Mouse (Mus musculus) liver, embryonic 11.5 days (tissue): ENCODE results near the gene Lat2. TPM values are rescaled to one million over a fixed set of nuclear protein-coding genes. Genes with fewer than 3 reads are reported as not detected.

ENCODE experiments used
- ATAC-seq: fragments of 200-750 bp; cut with Nextera tagmentation; replicated peaks from 2 replicates; pipeline ENCODE4 v1.8.0; 2017; ENCODE audit warnings: moderate number of reproducible peaks, mild to moderate bottlenecking, moderate TSS enrichment, moderate library complexity; ENCODE audit not compliant: low FRiP score
- DNase-seq: peaks from one replicate; pipeline ENCODE4 v3.0.0-alpha.2; 2017; ENCODE audit warnings: low spot score
- H3K27ac ChIP-seq: fragments of 300-500 bp; sonication (generic); 2 replicates; pipeline ENCODE4 v1.5.1; 2014; ENCODE audit warnings: mild to moderate bottlenecking, low read depth, low read length, control low read depth
- H3K27me3 ChIP-seq: fragments of 300-500 bp; sonication (generic); replicated peaks from 2 replicates; pipeline ENCODE4 v1.6.1; 2014; ENCODE audit warnings: low read length, mixed read lengths; ENCODE audit not compliant: control insufficient read depth, insufficient read depth
- H3K36me3 ChIP-seq: fragments of 300-500 bp; sonication (generic); 2 replicates; pipeline ENCODE4 v1.6.1; 2014; ENCODE audit warnings: mild to moderate bottlenecking, low read length, moderate library complexity, mixed read lengths; ENCODE audit not compliant: control insufficient read depth, insufficient read depth
- H3K4me1 ChIP-seq: fragments of 300-500 bp; sonication (generic); replicated peaks from 2 replicates; pipeline ENCODE4 v1.6.1; 2014; ENCODE audit warnings: low read length, mixed read lengths; ENCODE audit not compliant: control insufficient read depth, insufficient read depth
- H3K4me2 ChIP-seq: fragments of 300-500 bp; sonication (generic); 2 replicates; pipeline ENCODE4 v1.6.1; 2014; ENCODE audit warnings: mild to moderate bottlenecking, control low read depth, moderate library complexity
- H3K4me3 ChIP-seq: fragments of 300-500 bp; sonication (generic); 2 replicates; pipeline ENCODE4 v1.5.1; 2014; ENCODE audit warnings: low read depth, low read length, control low read depth
- H3K9ac ChIP-seq: fragments of 300-500 bp; sonication (generic); 2 replicates; pipeline ENCODE4 v1.6.1; 2014; ENCODE audit warnings: low read depth, low read length, control low read depth
- H3K9me3 ChIP-seq: fragments of 300-500 bp; sonication (generic); 2 replicates; pipeline ENCODE4 v1.6.1; 2016; ENCODE audit warnings: low read length, inconsistent platforms, mixed read lengths; ENCODE audit not compliant: control insufficient read depth
- WGBS: fragments of 180-500 bp; shearing (Covaris S2); extraction: QIAGEN DNeasy Blood & Tissue Kit; methylation state at CpG from one replicate; pipeline ENCODE4 v1.1.7; 2014; 5-methylcytosine and 5-hydroxymethylcytosine counted together
- polyA plus RNA-seq: library from polyadenylated mRNA; unstranded; fragments of >200 nt; fragmentation: Nextera tagmentation; extraction: Ambion mirVana; gene quantifications from 2 replicates; pipeline ENCODE4 v1.2.1, GENCODE M21; 2014

The Lat2 gene
- polyA plus RNA-seq, 1 experiment from 2014 or later, result 2.1 TPM

DNA sequence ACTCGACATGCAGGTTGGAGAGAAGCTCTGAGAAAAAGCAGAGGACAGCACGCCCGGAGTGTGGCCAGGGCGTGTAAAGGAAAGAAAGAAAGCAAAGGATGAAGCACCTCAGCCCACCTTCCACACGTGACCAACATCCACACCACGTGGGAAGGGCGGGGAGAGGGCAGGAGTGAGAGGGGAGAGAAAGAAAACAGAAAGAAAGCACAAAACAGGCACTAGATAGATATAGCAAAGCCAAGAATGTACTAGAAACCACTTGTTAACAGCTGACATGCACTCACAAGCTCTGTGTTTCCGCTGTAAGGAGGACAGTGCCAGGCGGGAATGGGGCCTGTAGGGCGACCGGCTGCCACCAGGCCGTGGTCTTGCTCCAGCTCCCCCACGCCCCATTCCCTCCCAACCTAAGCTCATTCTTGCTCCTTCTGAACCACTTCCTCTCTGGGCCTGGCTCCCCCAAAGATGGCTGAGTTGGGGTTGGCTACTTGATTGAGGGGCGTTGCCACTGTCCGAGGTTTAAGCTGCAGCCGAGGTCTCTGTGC lies 6.3 kb upstream of the Lat2 start:
- Histone ChIP-seq H3K4me1 (no peaks in the 10 kb centered on the region), H3K27ac (no peak overlapping the region), H3K9me3 (no peaks in the 10 kb centered on the region), H3K4me3 (no peak overlapping the region), H3K27me3 (no peaks in the 10 kb centered on the region), H3K9ac (no peak overlapping the region), H3K4me2 (no peak overlapping the region), H3K36me3 (peaks cover 67% of the 10 kb centered on the region)
- no peak for DNase-seq
- WGBS, result 86% methylated on average over 16 of the region's 16 CpGs
- ATAC-seq, result no peak

DNA sequence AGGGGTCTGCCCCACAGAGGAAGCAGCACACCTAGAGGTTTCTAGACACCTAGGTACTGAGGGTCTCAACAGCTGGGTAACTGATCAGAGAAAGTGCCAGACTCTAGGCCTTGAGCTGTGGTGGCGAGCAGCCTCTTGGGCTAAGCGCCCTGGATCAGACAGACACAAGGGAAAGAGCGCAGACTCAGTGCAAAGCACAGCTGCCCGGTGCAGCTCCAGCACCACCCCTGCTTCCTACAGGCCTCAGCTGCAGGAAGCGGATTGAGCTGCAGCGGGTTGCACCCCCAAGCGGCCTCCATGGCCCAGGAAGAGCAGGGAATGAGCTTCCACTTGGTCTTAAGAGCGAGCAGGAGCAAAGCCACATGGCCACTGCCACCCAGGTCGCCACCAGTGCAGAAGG lies 5.6 kb upstream of the Lat2 start:
- no peak overlapping the region for H3K9ac ChIP-seq
- H3K27me3 ChIP-seq, result no peaks in the 10 kb centered on the region
- H3K4me2 ChIP-seq, result no peak overlapping the region
- no peaks in the 10 kb centered on the region for H3K9me3 ChIP-seq
- no peak overlapping the region for H3K27ac ChIP-seq
- H3K36me3 ChIP-seq, result peaks cover 61% of the 10 kb centered on the region
- ATAC-seq (no peak), DNase-seq (no peak)
- H3K4me1 ChIP-seq, result no peaks in the 10 kb centered on the region
- no peak overlapping the region for H3K4me3 ChIP-seq
- WGBS, result 92% methylated on average over 9 of the region's 9 CpGs

DNA sequence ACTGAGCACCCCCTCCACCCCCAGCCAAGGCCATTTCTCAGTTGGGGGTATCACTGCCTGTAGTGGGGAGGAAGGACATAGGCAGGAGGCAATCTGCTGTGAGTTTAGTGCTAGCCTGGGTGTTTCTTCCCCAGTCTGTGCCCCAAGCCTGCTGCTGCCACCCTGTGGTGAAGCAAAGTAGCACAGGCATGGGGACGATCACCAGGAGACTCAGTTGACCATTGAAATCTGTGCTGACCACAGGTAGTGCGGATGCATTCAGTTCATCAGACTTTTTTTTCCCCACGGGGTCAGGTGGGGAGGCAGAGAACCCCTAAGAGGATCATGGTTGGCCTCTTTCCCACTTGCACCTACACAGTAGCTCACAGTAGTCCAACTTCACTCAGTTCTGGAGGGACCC lies 2.2 kb upstream of the Lat2 start:
- WGBS, result 46% methylated on average over 3 of the region's 3 CpGs
- peaks cover 31% of the 10 kb centered on the region for H3K36me3 ChIP-seq
- no peak overlapping the region for H3K4me2 ChIP-seq
- no peak overlapping the region for H3K27ac ChIP-seq
- H3K4me3 ChIP-seq, result no peak overlapping the region
- DNase-seq (no peak), ATAC-seq (peak; percentile 50)
- no peaks in the 10 kb centered on the region; the same call in 1 of the 2 replicates for H3K4me1 ChIP-seq
- no peaks in the 10 kb centered on the region for H3K27me3 ChIP-seq
- no peaks in the 10 kb centered on the region for H3K9me3 ChIP-seq
- no peak overlapping the region for H3K9ac ChIP-seq

DNA sequence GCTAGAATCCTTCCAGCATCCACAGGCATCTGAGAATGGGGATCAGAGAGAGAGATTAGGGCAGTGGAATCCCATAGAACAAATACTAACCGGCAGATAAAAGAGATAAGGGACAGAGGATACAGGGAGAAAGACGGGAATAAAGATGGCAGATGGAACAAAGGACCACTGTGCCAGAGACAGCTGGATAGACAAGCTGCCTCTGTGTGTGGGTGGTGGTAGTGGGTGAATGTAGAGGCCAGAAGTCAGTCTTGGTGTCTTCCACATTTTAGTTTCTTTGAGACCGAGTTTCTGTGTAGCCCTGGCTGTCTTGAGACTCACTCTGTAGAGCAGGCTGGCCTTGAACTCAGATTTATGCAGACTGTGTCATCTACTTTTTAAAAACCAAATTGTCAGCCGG lies 955 bp upstream of the Lat2 start:
- 67% methylated on average over 4 of the region's 4 CpGs for WGBS
- Histone ChIP-seq H3K36me3 (peaks cover 19% of the 10 kb centered on the region), H3K9me3 (no peaks in the 10 kb centered on the region), H3K27ac (no peak overlapping the region), H3K9ac (no peak overlapping the region), H3K4me2 (no peak overlapping the region), H3K27me3 (no peaks in the 10 kb centered on the region), H3K4me1 (no peaks in the 10 kb centered on the region; the same call in 1 of the 2 replicates), H3K4me3 (no peak overlapping the region)
- DNase-seq (no peak), ATAC-seq (no peak)

DNA sequence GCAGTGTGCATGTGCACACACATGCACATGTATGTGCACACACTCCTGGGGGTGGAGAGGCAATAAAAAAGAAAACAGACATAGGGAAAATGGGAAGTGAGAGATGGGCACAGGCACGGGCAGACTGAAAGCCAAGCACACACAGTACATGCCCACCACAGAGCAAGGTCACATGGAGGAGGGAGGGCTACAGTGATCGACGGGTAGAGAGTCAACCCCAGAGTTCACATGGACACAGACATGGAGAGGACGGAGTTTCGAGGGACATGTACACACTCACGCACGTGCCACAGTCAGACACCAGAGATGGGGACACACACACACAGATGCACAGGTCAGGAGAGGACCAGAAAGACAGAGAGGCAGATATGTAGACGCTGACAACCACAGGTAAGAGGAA lies 555 bp upstream of the Lat2 start:
- no peaks in the 10 kb centered on the region for H3K9me3 ChIP-seq
- no peak for DNase-seq
- H3K27me3 ChIP-seq, result no peaks in the 10 kb centered on the region
- H3K4me1 ChIP-seq, result no peaks in the 10 kb centered on the region; the same call in 1 of the 2 replicates
- no peak for ATAC-seq
- no peak overlapping the region for H3K9ac ChIP-seq
- no peak overlapping the region for H3K4me2 ChIP-seq
- H3K36me3 ChIP-seq, result peaks cover 15% of the 10 kb centered on the region
- 84% methylated on average over 8 of the region's 8 CpGs for WGBS
- no peak overlapping the region for H3K4me3 ChIP-seq
- no peak overlapping the region for H3K27ac ChIP-seq

DNA sequence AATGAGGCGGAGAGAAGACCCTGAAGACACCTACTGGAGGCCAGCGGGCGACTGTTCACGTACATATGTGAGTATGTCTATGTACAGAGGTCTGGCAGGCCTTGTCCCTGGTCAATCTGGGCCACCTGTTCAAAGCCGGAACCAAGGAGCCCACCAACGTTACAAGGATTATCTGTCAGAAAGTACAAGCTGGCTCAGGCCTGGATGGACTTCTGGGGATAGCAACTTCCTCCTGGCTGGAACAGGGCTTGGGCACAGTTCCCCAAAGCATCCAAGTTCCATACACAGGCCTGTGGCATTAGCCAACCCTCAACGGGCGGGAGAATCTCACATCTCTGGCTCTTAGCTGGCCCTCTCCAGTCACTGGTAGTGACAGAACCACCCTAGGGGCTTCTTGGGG lies 529 bp downstream of the Lat2 start:
- H3K36me3 ChIP-seq, result peaks cover 11% of the 10 kb centered on the region
- no peaks in the 10 kb centered on the region for H3K9me3 ChIP-seq
- H3K4me1 ChIP-seq, result no peaks in the 10 kb centered on the region; the same call in 1 of the 2 replicates
- DNase-seq, result no peak
- H3K4me3 ChIP-seq, result no peak overlapping the region
- 82% methylated on average over 8 of the region's 8 CpGs for WGBS
- H3K9ac ChIP-seq, result no peak overlapping the region
- ATAC-seq, result no peak
- no peak overlapping the region for H3K4me2 ChIP-seq
- no peaks in the 10 kb centered on the region for H3K27me3 ChIP-seq
- H3K27ac ChIP-seq, result no peak overlapping the region

DNA sequence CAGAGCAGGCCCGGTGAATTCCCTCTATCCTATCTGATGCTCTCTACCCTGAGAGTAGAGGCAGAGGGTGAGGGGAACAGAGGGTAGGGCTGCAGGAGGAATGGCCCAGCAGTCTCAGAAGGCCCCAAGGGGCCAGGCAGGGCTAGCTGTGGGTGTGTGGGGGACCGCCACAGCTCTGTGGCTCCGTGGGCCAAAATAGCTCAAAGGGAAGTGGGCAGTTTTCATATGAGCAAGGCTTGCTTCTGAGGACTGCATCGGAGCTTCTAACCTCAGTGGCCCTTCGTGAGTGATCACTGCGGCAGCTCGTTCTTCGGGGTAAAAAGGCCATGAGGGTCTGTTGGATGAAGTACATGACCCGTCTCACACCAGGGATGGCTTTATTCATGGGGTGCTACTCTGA lies 1.1 kb downstream of the Lat2 start:
- DNase-seq, result no peak
- Histone ChIP-seq H3K9me3 (no peaks in the 10 kb centered on the region), H3K4me1 (no peaks in the 10 kb centered on the region; the same call in 1 of the 2 replicates), H3K27me3 (no peaks in the 10 kb centered on the region), H3K4me3 (no peak overlapping the region), H3K36me3 (peaks cover 7% of the 10 kb centered on the region), H3K9ac (no peak overlapping the region), H3K4me2 (no peak overlapping the region), H3K27ac (no peak overlapping the region)
- WGBS, result 74% methylated on average over 9 of the region's 9 CpGs
- ATAC-seq, result no peak

DNA sequence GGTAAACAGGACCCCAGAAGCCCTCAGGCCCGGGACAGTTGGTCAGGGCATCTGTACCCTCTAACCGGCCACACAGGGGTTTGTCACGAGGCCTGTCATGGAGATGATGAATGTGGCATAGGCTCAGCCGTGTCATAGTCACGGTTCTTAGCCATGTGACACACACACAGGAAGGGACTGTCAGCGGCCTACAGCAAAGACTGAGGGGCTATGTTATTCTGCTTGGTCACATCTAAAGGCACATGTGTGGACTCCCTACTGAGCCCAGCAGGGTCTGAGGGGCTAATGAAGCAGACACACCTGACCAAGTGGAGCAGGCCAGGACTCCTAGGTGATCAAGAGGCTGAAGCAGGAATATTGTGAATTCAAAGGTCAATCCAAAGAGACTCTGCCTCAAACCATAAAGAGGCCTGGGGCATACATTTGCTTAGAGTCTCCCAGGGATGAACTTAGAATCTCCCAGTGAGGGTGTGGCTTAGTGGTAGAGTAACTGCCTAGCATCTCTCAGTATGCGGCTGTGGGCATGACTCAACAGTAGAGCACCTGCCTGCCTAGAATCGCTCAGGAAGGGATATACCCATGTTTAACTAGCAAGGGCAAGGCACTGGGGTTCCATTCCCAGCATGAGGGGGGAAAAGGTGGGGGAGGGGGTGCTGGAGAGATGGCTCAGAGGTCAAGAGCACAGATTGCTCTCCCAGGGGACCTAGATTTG lies 2.9 kb downstream of the Lat2 start:
- Histone ChIP-seq H3K4me3 (no peak overlapping the region), H3K4me1 (no peaks in the 10 kb centered on the region; the same call in 1 of the 2 replicates), H3K27ac (no peak overlapping the region), H3K9ac (no peak overlapping the region), H3K27me3 (no peaks in the 10 kb centered on the region), H3K9me3 (no peaks in the 10 kb centered on the region), H3K36me3 (no peaks in the 10 kb centered on the region), H3K4me2 (no peak overlapping the region)
- WGBS, result 47% methylated on average over 8 of the region's 8 CpGs
- ATAC-seq (no peak), DNase-seq (no peak)
